Mouse (Mus musculus) left cerebral cortex, adult 11 months (tissue): ENCODE data around the gene Tbl3.

Experiments used
- DNase-seq: peaks from one replicate; pipeline ENCODE4 v3.0.0; 2022; ENCODE audit warnings: low spot score

Tbl3 gene

DNA sequence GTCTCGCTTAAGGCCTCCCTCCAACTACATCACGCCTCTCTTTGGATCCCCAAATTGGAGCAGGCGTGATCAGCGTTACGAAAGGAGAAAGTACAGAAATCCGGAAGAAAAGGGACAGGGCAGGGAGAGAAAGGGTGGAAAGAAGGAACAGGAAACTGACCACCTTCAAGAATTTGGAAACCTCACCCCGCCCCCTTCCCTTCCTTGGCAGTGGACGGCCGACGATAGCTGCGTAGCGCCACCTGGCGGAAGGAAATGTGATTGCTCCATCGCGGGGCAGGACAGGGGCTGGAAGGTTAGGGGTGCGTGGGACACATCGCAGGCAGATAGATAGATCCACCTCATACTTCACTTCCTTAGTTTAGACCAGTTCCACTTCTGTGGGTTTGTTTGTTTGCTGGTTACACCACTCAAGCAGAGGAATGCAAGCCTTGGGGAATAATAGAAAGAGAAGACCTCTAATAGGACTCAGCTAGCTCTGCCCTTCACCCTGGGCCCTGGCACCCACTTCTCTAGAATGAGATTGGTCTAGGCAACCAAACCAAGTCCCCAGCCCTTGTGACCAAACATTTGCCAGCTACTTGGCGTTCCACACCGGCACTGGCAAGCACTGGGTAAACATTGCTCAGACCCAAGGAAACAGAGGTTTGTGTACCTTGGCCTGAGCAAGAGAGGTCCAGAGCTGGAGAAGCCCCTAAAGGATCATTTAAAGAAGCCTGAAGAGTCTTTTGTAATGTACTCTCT lies 53.3 kb downstream of the Tbl3 start:
- no peak for DNase-seq

DNA sequence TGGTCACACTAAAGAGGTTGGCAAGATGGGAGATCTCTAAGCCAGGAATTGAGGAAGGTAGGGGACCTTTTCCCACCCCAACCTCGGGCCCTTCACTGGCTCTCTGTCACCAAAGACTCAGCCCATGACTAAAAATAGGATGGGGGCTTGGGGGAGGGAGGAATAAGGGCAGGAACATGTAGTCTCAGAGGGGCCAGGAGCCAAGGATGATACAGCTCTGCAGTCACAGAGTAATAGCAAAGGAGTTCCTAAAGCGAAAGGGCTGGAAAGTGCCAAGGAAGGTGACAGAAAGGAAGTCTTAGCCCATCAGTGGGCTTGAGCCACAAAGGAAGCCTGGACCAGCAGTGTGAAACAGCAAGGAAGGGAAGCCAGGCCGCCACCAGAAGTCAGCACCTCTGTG lies 55.6 kb downstream of the Tbl3 start:
- no peak for DNase-seq

GRCm38 (mm10) chr17:24650766-24651165 lies 56.7 kb downstream of the Tbl3 start:
- DNase-seq: no peak

- no peak for DNase-seq
Measured at GRCm38 (mm10) chr17:24650070-24650616, 57.3 kb downstream of the Tbl3 start, which contains the start of gene Slc9a3r2. Gene Slc9a3r2 (minus strand): TSS chr17:24650327.

GRCm38 (mm10) chr17:24649581-24650069 lies 57.8 kb downstream of the Tbl3 start:
- no peak for DNase-seq

DNA sequence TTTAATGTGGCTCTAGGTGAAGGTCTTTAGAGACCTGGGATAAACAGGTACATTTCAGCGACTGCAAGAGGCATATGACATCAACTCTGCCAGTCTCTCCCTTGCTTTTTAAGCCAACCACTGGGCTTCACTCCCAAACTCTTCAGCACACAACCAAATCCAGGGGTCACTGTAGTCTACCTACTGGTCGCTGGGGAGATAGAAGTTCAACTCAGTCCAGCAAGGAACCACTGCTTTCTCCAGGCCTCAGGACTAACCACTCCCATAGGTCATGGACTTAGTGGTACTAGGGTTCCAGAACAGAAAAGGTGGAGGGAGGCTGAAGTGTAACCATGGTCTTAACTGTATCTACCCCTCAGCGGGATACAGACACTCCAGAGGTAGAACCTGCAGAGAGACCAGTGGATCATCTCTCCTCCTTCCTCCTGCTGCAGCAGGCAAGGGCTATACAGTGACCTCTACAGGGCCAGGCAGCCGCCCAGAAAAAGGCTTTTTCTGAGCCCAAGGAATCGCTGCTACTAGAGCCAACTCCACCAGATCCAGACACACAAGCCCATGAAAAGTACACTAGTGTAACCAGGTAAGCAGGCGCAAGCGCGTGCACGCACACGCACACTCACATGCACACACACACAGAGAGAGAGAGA lies 58.6 kb downstream of the Tbl3 start:
- no peak for DNase-seq
